Mouse (Mus musculus) MEL (cell line): ENCODE data around the gene Ttc32. TPM values are rescaled to one million over a fixed set of nuclear protein-coding genes. Genes with fewer than 3 reads are reported as not detected.

ENCODE experiments used
- DNase-seq: peaks from one replicate; pipeline ENCODE4 v3.0.0; 2011; ENCODE audit warnings: low read depth, low spot score
- H3K27ac ChIP-seq: 2 replicates; pipeline ENCODE4 v1.5.1; 2012; ENCODE audit warnings: low read depth, mild to moderate bottlenecking, control low read depth, low read length, moderate library complexity; ENCODE audit not compliant: control insufficient read depth
- H3K27me3 ChIP-seq, 2 experiments: fragments of 150-350 bp in 1 of 2; sonication (generic) in 1 of 2; 2 replicates each; pipeline ENCODE4 v1.6.1; 2012; ENCODE audit warnings: low read length in 2 of 2, mild to moderate bottlenecking in 2 of 2, improper control_type of control experiment in 1 of 2, moderate library complexity in 1 of 2; ENCODE audit not compliant: insufficient read depth in 2 of 2, control insufficient read depth in 1 of 2
- H3K36me3 ChIP-seq, 2 experiments: 2 replicates each; pipeline ENCODE4 v1.6.1; 2012 to 2014; ENCODE audit warnings: low read length in 2 of 2, improper control_type of control experiment in 1 of 2, inconsistent platforms in 1 of 2, mild to moderate bottlenecking in 1 of 2; ENCODE audit not compliant: insufficient read depth in 2 of 2, control insufficient read depth in 1 of 2
- H3K4me1 ChIP-seq, 2 experiments: fragments of 150-350 bp in 1 of 2; sonication (generic) in 1 of 2; 2 replicates each; pipeline ENCODE4 v1.6.1; 2012; ENCODE audit warnings: low read length in 2 of 2, improper control_type of control experiment in 1 of 2, mild to moderate bottlenecking in 1 of 2; ENCODE audit not compliant: insufficient read depth in 2 of 2, control insufficient read depth in 1 of 2
- H3K4me3 ChIP-seq, 2 experiments: fragments of 150-350 bp in 1 of 2; sonication (generic) in 1 of 2; 2 replicates each; pipeline ENCODE4 v1.5.1; 2012; ENCODE audit warnings: low read depth in 2 of 2, low read length in 2 of 2, mild to moderate bottlenecking in 2 of 2, moderate library complexity in 2 of 2, control low read depth in 1 of 2, improper control_type of control experiment in 1 of 2; ENCODE audit not compliant: control insufficient read depth in 1 of 2, insufficient read depth in 1 of 2
- H3K79me2 ChIP-seq: 2 replicates; pipeline ENCODE4 v1.6.1; 2012; ENCODE audit warnings: mild to moderate bottlenecking, low read length, moderate library complexity; ENCODE audit not compliant: control insufficient read depth, poor library complexity, insufficient read depth
- H3K9ac ChIP-seq: 2 replicates; pipeline ENCODE4 v1.6.1; 2012; ENCODE audit warnings: low read depth, mild to moderate bottlenecking, control low read depth, low read length, moderate library complexity; ENCODE audit not compliant: control insufficient read depth, poor library complexity, severe bottlenecking
- H3K9me3 ChIP-seq: fragments of 150-350 bp; sonication (generic); replicated peaks from 2 replicates; pipeline ENCODE4 v1.6.1; 2012; ENCODE audit warnings: mild to moderate bottlenecking, low read length, improper control_type of control experiment, moderate library complexity; ENCODE audit not compliant: insufficient read depth
- CHD1 ChIP-seq: IDR thresholded peaks from 2 replicates; pipeline ENCODE4 v1.6.1; 2012; ENCODE audit warnings: low read depth, mild to moderate bottlenecking, inconsistent platforms, low read length, improper control_type of control experiment
- GABPA ChIP-seq: IDR thresholded peaks from 2 replicates; pipeline ENCODE4 v1.6.1; 2012; ENCODE audit warnings: low read depth, mild to moderate bottlenecking, inconsistent platforms, low read length, improper control_type of control experiment, moderate library complexity
- MAX ChIP-seq: IDR thresholded peaks from 2 replicates; pipeline ENCODE4 v1.6.1; 2011; ENCODE audit warnings: low read length, improper control_type of control experiment
- MEF2A ChIP-seq: IDR thresholded peaks from 2 replicates; pipeline ENCODE4 v1.6.1; 2014; ENCODE audit warnings: low read depth, mild to moderate bottlenecking, inconsistent platforms, low read length, improper control_type of control experiment; ENCODE audit not compliant: poor library complexity, insufficient replicate concordance, severe bottlenecking; ENCODE audit errors: extremely low read depth
- NRF1 ChIP-seq: IDR thresholded peaks from 2 replicates; pipeline ENCODE4 v1.6.1; 2014; ENCODE audit warnings: low read depth, mild to moderate bottlenecking, inconsistent platforms, low read length, improper control_type of control experiment, moderate library complexity; ENCODE audit not compliant: poor library complexity, insufficient read depth, severe bottlenecking
- SMC3 ChIP-seq: IDR thresholded peaks from 2 replicates; pipeline ENCODE4 v1.6.1; 2011; ENCODE audit warnings: low read depth, low read length, improper control_type of control experiment
- TCF12 ChIP-seq: IDR thresholded peaks from 2 replicates; pipeline ENCODE4 v1.6.1; 2014; ENCODE audit warnings: low read depth, mild to moderate bottlenecking, inconsistent platforms, low read length, improper control_type of control experiment, moderate library complexity
- polyA plus RNA-seq, 2 experiments: library from polyadenylated mRNA; stranded (reverse) in 1 of 2; unstranded in 1 of 2; fragments of >175 nt in 1 of 2; fragments of >200 nt in 1 of 2; gene quantifications; 2 replicates each; pipeline versions ENCODE4 v1.2.1 to v1.2.4; 2012; ENCODE audit warnings: low replicate concordance in 2 of 2, low read depth in 1 of 2; ENCODE audit not compliant: insufficient read length in 2 of 2, insufficient read depth in 1 of 2, missing spikeins in 1 of 2
- total RNA-seq: library from RNA; depleted of rRNA; stranded (reverse); fragments of 300-350 nt; gene quantifications from 2 replicates; pipeline ENCODE4 v1.2.3, GENCODE M21; 2012; rRNA removed

Gene Ttc32
- total and polyA plus RNA-seq, 3 experiments, result 7.3 to 7.4 TPM; not detected in 1

DNA sequence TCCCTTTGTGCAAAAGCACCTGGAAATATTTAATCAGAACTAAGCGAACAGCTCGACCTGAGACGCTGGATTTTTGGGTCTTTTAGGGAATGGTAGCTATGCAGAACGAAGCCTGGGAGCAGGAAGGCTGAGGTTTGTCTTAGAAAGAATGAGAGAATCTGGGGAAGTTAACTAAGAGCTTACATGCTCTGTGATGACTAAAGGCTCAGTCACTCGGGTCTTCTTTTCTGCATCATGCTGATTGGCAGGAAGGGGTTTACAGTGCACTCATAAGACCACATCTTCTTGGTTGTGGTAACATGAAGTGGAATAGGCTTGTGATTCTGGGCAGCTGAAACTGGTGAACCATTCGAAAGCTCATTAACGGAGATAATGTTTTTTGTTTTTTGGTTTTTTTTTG lies 60.4 kb downstream of the Ttc32 start:
- no peaks in the 10 kb centered on the region for H3K79me2 ChIP-seq
- H3K9ac ChIP-seq, result no peak overlapping the region
- H3K9me3 ChIP-seq, result no peaks in the 10 kb centered on the region
- DNase-seq, result no peak
- H3K27ac ChIP-seq, result no peak overlapping the region
- no peaks in the 10 kb centered on the region for H3K36me3 ChIP-seq
- H3K27me3 ChIP-seq, result no peaks in the 10 kb centered on the region
- H3K4me3 ChIP-seq, result no peak overlapping the region
- no peaks in the 10 kb centered on the region for H3K4me1 ChIP-seq
- TF ChIP-seq NRF1 (no peak), SMC3 (no peak), MAX (no peak), MEF2A (no peak), CHD1 (no peak), TCF12 (no peak), GABPA (no peak)

Other genes starting within 250 kb of the Ttc32 start
- 43.8 and 49.0 TPM in 2 replicates for gene Laptm4a, start 108.3 kb upstream of the Ttc32 start, total RNA-seq
- gene Laptm4a, start 108.3 kb upstream of the Ttc32 start, polyA plus RNA-seq, result 10 to 100 TPM in 1 of 2 experiments, not detected in 1; 49.7 TPM
- gene Matn3, start 82.1 kb upstream of the Ttc32 start, total RNA-seq, result not detected in 2 replicates
- not detected for gene Matn3, start 82.1 kb upstream of the Ttc32 start, polyA plus RNA-seq
- 5.1 and 5.7 TPM in 2 replicates for gene Wdr35, start 56.1 kb upstream of the Ttc32 start, total RNA-seq
- 1 to 10 TPM in 1 of 2 experiments, not detected in 1; 5.9 TPM for gene Wdr35, start 56.1 kb upstream of the Ttc32 start, polyA plus RNA-seq